Mouse (Mus musculus) ES-Bruce4 (cell line): ENCODE measurements at regions not wholly inside any gene's neighbourhood (a gene's known extent, or its start where the extent isn't known, plus 50 kb on each side); places are given as distances from the start of the nearest gene placed in this dataset.
A peak's percentile ranks its signal among the peaks of the same experiment; 100 is the strongest.

ENCODE experiments used
- H3K27ac ChIP-seq: 2 replicates; pipeline ENCODE4 v1.5.1; 2012; ENCODE audit warnings: low read length, inconsistent platforms; ENCODE audit not compliant: insufficient read depth
- H3K27me3 ChIP-seq: 2 replicates; pipeline ENCODE4 v1.6.1; 2012; ENCODE audit warnings: mild to moderate bottlenecking, low read length, inconsistent platforms; ENCODE audit not compliant: control insufficient read depth, poor library complexity, insufficient read depth, severe bottlenecking
- H3K36me3 ChIP-seq: 2 replicates; pipeline ENCODE4 v1.6.1; 2012; ENCODE audit warnings: inconsistent platforms, mild to moderate bottlenecking, low read length, moderate library complexity; ENCODE audit not compliant: control insufficient read depth, poor library complexity, insufficient read depth, severe bottlenecking
- H3K4me1 ChIP-seq: one replicate; pipeline ENCODE4 v1.8.1; 2011; ENCODE audit warnings: low read length; ENCODE audit not compliant: control insufficient read depth, insufficient read depth
- H3K4me3 ChIP-seq: 2 replicates; pipeline ENCODE4 v1.5.1; 2011; ENCODE audit warnings: low read depth, mild to moderate bottlenecking, low read length
- H3K9ac ChIP-seq: 2 replicates; pipeline ENCODE4 v1.6.1; 2012; ENCODE audit warnings: low read depth, mild to moderate bottlenecking, inconsistent platforms; ENCODE audit not compliant: poor library complexity, severe bottlenecking
- H3K9me3 ChIP-seq: replicated peaks from 2 replicates; pipeline ENCODE4 v1.6.1; 2012; ENCODE audit warnings: mild to moderate bottlenecking, low read length, inconsistent platforms; ENCODE audit not compliant: control insufficient read depth, poor library complexity, insufficient read depth, severe bottlenecking
- CTCF ChIP-seq: IDR thresholded peaks from one replicate; pipeline ENCODE4 v1.8.1; 2011; ENCODE audit warnings: low read depth, low read length
- EP300 ChIP-seq: IDR thresholded peaks from 2 replicates; pipeline ENCODE4 v1.6.1; 2011; ENCODE audit warnings: low read depth, low read length; ENCODE audit not compliant: insufficient read depth
- POLR2A ChIP-seq: IDR thresholded peaks from one replicate; pipeline ENCODE4 v1.8.1; 2011; ENCODE audit warnings: low read length; ENCODE audit not compliant: insufficient read depth

- Histone ChIP-seq H3K4me1 (no peaks in the 10 kb centered on the region), H3K36me3 (no peaks in the 10 kb centered on the region), H3K27me3 (no peaks in the 10 kb centered on the region), H3K9ac (no peak overlapping the region), H3K9me3 (peaks cover 5% of the 10 kb centered on the region), H3K4me3 (no peak overlapping the region), H3K27ac (no peak overlapping the region)
- no peak for TF ChIP-seq POLR2A
- no peak for TF ChIP-seq EP300
- TF ChIP-seq CTCF, result no peak
Observed at GRCm38 (mm10) chr10:41018888-41019287, 53.2 kb downstream of the Gpr6 start.

DNA sequence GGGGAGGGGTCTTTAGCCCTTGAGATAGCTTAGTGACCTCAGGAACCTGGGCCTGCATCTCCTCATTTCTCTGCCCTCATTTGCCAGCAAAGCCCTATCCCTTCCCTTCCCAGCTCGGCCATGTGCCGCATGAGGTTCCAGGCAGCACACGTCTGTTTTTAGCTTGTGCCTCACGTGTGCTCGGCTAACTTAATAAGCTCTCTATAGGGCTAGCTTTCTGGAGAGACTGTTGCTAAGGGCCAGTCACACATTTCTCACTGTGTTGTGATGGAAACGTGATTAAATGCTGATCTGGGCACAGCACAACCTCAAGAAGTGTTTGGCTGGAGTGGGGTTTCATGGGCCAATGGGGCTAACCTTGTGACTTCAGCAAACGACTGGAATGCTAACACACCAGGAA, 55.5 kb downstream of the Gpr6 start:
- H3K4me1 ChIP-seq, result no peaks in the 10 kb centered on the region
- no peak overlapping the region for H3K9ac ChIP-seq
- H3K9me3 ChIP-seq, result no peaks in the 10 kb centered on the region
- H3K36me3 ChIP-seq, result no peaks in the 10 kb centered on the region
- no peak overlapping the region for H3K27ac ChIP-seq
- TF ChIP-seq CTCF, result no peak
- TF ChIP-seq EP300, result no peak
- TF ChIP-seq POLR2A, result no peak
- H3K4me3 ChIP-seq, result no peak overlapping the region
- H3K27me3 ChIP-seq, result no peaks in the 10 kb centered on the region

DNA sequence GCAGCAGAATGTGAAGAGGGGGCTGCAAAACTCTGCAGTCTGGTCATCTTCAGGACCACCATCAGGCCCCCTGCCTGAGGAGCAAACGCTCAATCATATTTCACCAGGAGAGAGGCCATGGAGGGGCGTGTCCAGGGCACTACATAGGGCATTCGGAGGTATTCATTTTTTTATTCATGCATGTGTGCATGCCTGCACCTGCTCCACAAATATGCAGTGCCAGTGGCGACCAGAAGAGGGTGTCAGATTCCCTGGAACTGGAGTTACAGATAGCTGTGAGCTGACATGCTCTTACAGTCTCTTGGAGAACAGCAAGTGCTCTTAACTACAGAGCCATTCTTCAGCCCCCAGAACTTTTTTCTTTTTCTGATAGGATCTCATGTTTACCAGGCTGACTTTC, 56.4 kb downstream of the Gpr6 start:
- Histone ChIP-seq H3K4me3 (no peak overlapping the region), H3K9me3 (no peaks in the 10 kb centered on the region), H3K36me3 (no peaks in the 10 kb centered on the region), H3K27me3 (no peaks in the 10 kb centered on the region), H3K27ac (no peak overlapping the region), H3K9ac (no peak overlapping the region), H3K4me1 (no peaks in the 10 kb centered on the region)
- TF ChIP-seq CTCF (peak; percentile 71), POLR2A (no peak), EP300 (no peak)

- peaks cover 2% of the 10 kb centered on the region for H3K4me1 ChIP-seq
- no peak overlapping the region for H3K9ac ChIP-seq
- no peak overlapping the region for H3K27ac ChIP-seq
- no peak overlapping the region for H3K4me3 ChIP-seq
- no peaks in the 10 kb centered on the region for H3K9me3 ChIP-seq
- H3K27me3 ChIP-seq, result no peaks in the 10 kb centered on the region
- TF ChIP-seq CTCF (no peak), EP300 (no peak), POLR2A (no peak)
- H3K36me3 ChIP-seq, result no peaks in the 10 kb centered on the region
Observed at GRCm38 (mm10) chr10:41010585-41010984, 61.5 kb downstream of the Gpr6 start.

DNA sequence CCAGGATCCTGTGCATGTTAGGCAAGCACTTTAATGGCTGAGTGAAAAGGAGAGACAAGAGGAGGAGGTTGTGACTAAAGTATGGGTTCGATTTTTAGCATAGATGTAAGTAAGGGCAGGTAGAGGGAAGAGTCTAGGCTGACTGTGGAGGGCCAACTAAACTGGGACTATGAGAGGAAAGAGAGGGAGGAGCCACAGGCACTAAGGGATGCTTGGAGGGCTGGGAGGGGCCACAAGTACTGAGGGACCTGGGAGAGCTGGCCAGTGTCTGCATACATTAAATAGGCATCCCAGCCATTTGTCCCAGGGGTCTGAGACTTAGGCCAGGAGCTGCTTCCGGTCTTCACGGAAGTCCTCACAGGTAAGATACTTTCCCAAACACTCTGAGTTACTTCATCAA, 64.2 kb downstream of the Gpr6 start:
- Histone ChIP-seq H3K9me3 (no peaks in the 10 kb centered on the region), H3K4me3 (no peak overlapping the region), H3K27ac (no peak overlapping the region), H3K27me3 (no peaks in the 10 kb centered on the region), H3K4me1 (peaks cover 2% of the 10 kb centered on the region), H3K36me3 (no peaks in the 10 kb centered on the region), H3K9ac (no peak overlapping the region)
- no peak for TF ChIP-seq CTCF
- no peak for TF ChIP-seq POLR2A
- no peak for TF ChIP-seq EP300

- Histone ChIP-seq H3K9me3 (no peaks in the 10 kb centered on the region), H3K4me1 (peaks cover 2% of the 10 kb centered on the region), H3K36me3 (no peaks in the 10 kb centered on the region), H3K27ac (no peak overlapping the region), H3K9ac (no peak overlapping the region), H3K4me3 (no peak overlapping the region), H3K27me3 (no peaks in the 10 kb centered on the region)
- TF ChIP-seq CTCF (no peak), EP300 (no peak), POLR2A (no peak)
Observed at GRCm38 (mm10) chr10:41006634-41007033, 65.5 kb downstream of the Gpr6 start.
